Mouse (Mus musculus) ES-E14 (cell line): ENCODE results near the gene Gucy2e. TPM values are rescaled to one million over a fixed set of nuclear protein-coding genes. Genes with fewer than 3 reads are reported as not detected.

Experiments used
- DNase-seq: peaks from one replicate; pipeline ENCODE4 v3.0.0-alpha.2; 2013; ENCODE audit warnings: low read depth, low spot score
- H3K27ac ChIP-seq: 2 replicates; pipeline ENCODE4 v1.5.1; 2012; ENCODE audit warnings: low read depth, mild to moderate bottlenecking, low read length, moderate library complexity, mixed read lengths; ENCODE audit not compliant: poor library complexity, insufficient read depth, severe bottlenecking
- H3K36me3 ChIP-seq: 2 replicates; pipeline ENCODE4 v1.6.1; 2012; ENCODE audit warnings: mild to moderate bottlenecking, low read length, moderate library complexity, mixed read lengths; ENCODE audit not compliant: control insufficient read depth, poor library complexity, insufficient read depth, severe bottlenecking
- H3K4me1 ChIP-seq, 2 experiments: fragments of 150-350 bp in 1 of 2; sonication (generic) in 1 of 2; 2 replicates each; pipeline ENCODE4 v1.6.1; 2012; ENCODE audit warnings: low read length in 2 of 2, mild to moderate bottlenecking in 1 of 2, mixed read lengths in 1 of 2; ENCODE audit not compliant: control insufficient read depth in 2 of 2, insufficient read depth in 2 of 2, poor library complexity in 1 of 2
- H3K4me3 ChIP-seq, 2 experiments: fragments of 150-350 bp in 1 of 2; sonication (generic) in 1 of 2; 2 replicates each; pipeline ENCODE4 v1.5.1; 2012; ENCODE audit warnings: low read length in 2 of 2, low read depth in 1 of 2, mild to moderate bottlenecking in 1 of 2, mixed read lengths in 1 of 2; ENCODE audit not compliant: insufficient read depth in 1 of 2, poor library complexity in 1 of 2, severe bottlenecking in 1 of 2
- H3K9ac ChIP-seq: 2 replicates; pipeline ENCODE4 v1.6.1; 2012; ENCODE audit warnings: low read depth, mild to moderate bottlenecking, low read length, mixed read lengths; ENCODE audit not compliant: poor library complexity, insufficient read depth, severe bottlenecking
- H3K9me3 ChIP-seq: fragments of 150-350 bp; sonication (generic); 2 replicates; pipeline ENCODE4 v1.6.1; 2012; ENCODE audit warnings: low read depth, mild to moderate bottlenecking, low read length; ENCODE audit not compliant: control insufficient read depth, insufficient read depth
- CHD2 ChIP-seq: IDR thresholded peaks from 2 replicates; pipeline ENCODE4 v1.6.1; 2014; ENCODE audit warnings: mild to moderate bottlenecking, low read depth, low read length, inconsistent platforms
- HCFC1 ChIP-seq: IDR thresholded peaks from 2 replicates; pipeline ENCODE4 v1.6.1; 2012; ENCODE audit warnings: low read length, inconsistent platforms, borderline replicate concordance; ENCODE audit not compliant: insufficient read depth
- MAFK ChIP-seq: IDR thresholded peaks from 2 replicates; pipeline ENCODE4 v1.6.1; 2014; ENCODE audit warnings: mild to moderate bottlenecking, low read depth, low read length, inconsistent platforms; ENCODE audit not compliant: insufficient read depth
- ZC3H11A ChIP-seq: IDR thresholded peaks from 2 replicates; pipeline ENCODE4 v1.6.1; 2012; ENCODE audit warnings: low read depth, mild to moderate bottlenecking, inconsistent platforms, low read length, borderline replicate concordance
- ZNF384 ChIP-seq: IDR thresholded peaks from 2 replicates; pipeline ENCODE4 v1.6.1; 2012; ENCODE audit warnings: low read depth, low read length, inconsistent platforms
- in situ Hi-C, 2 experiments: fragments of 600-800 bp; cut with MboI; formaldehyde crosslinking; loops; one replicate each; pipeline ENCODE4 v1.15.1; 2025; ENCODE audit warnings: low sequenced_read_pairs in 2 of 2, inconsistent platforms in 1 of 2; ENCODE audit not compliant: unreplicated experiment in 2 of 2
- total RNA-seq: library from RNA; depleted of rRNA; stranded (reverse); fragments of 300-350 nt; gene quantifications from 2 replicates; pipeline ENCODE4 v1.2.3, GENCODE M21; 2012

Gucy2e gene
- total RNA-seq, 1 experiment, result 0.09 TPM

- DNase-seq, result peak; percentile 81
- no peak for TF ChIP-seq ZC3H11A
- no peak for TF ChIP-seq ZNF384
- TF ChIP-seq HCFC1, result no peak
- H3K36me3 ChIP-seq, result no peaks in the 10 kb centered on the region
- in situ Hi-C loops, result no loop called here
- H3K27ac ChIP-seq, result no peak overlapping the region
- no peaks in the 10 kb centered on the region for H3K9me3 ChIP-seq
- peaks cover 0 to 3% of the 10 kb centered on the region in 2 experiments; a peak in 2 of 4 replicates for H3K4me1 ChIP-seq
- H3K9ac ChIP-seq, result peak overlapping the region; percentile 61; the same call in 1 of the 2 replicates
- H3K4me3 ChIP-seq, result peak overlapping the region; percentile 52 to 84
Observed at GRCm38 (mm10) chr11:69235285-69236060, 1.4 kb downstream of the Gucy2e start.

DNA sequence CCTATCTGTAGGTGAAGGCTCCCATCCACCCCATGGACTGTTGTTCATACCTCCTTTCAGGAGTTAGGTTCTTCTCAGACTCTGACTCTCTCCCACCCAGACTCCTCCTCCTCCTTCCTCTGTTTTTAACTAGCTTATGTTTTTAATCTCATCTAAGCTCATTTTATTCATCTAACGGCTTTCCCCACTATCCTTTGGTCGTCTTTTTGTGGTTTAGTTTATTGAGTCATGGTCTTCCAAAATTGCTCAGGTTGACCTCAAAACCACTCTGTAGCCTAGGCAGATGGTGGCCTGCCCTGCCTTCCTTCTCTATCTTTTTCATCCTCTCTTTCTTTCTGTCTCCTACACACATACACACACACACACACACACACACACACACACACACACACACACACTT is 3.7 kb downstream of the Gucy2e start:
- TF ChIP-seq CHD2 (no peak), ZC3H11A (no peak), ZNF384 (no peak), MAFK (no peak), HCFC1 (no peak)
- H3K4me1 ChIP-seq, result peaks cover 0 to 3% of the 10 kb centered on the region in 2 experiments; a peak in 2 of 4 replicates
- no peak overlapping the region for H3K9ac ChIP-seq
- in situ Hi-C loops, result no loop called here
- no peak overlapping the region for H3K4me3 ChIP-seq
- H3K36me3 ChIP-seq, result no peaks in the 10 kb centered on the region
- H3K9me3 ChIP-seq, result no peaks in the 10 kb centered on the region
- no peak for DNase-seq
- no peak overlapping the region for H3K27ac ChIP-seq

GRCm38 (mm10) chr11:69230420-69230819 is 6.4 kb downstream of the Gucy2e start:
- Histone ChIP-seq H3K4me1 (peaks cover 0 to 3% of the 10 kb centered on the region in 2 experiments; a peak in 2 of 4 replicates), H3K9ac (no peak overlapping the region), H3K36me3 (no peaks in the 10 kb centered on the region), H3K27ac (no peak overlapping the region), H3K4me3 (no peak overlapping the region), H3K9me3 (no peaks in the 10 kb centered on the region)
- DNase-seq, result no peak
- in situ Hi-C loops, result no loop called here
- TF ChIP-seq ZC3H11A, result no peak
- TF ChIP-seq MAFK, result no peak
- no peak for TF ChIP-seq CHD2
- no peak for TF ChIP-seq HCFC1
- TF ChIP-seq ZNF384, result no peak

DNA sequence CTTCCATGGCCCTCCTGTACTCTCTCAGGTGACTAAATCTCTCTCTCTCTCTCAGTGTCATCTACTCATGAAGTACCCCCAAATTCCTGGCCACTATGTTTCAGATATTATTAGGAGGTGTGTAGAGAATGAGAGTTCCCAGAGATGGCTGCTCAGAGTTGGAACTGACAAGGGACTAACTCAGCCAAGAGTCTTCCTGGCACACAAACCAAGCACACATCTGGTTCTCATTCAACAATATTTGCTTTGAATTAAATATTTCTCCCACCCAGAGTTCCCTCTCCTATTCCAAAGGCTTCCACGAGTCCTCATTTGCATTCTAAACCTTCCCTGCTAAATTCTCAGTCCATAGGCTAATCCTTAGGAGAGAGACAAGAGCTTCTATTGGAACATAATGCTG is 11.1 kb downstream of the Gucy2e start:
- Histone ChIP-seq H3K9me3 (no peaks in the 10 kb centered on the region), H3K36me3 (no peaks in the 10 kb centered on the region), H3K9ac (no peak overlapping the region), H3K4me1 (peaks cover 0 to 7% of the 10 kb centered on the region in 2 experiments; a peak in 1 of 4 replicates), H3K27ac (no peak overlapping the region), H3K4me3 (no peak overlapping the region)
- TF ChIP-seq MAFK (no peak), ZC3H11A (no peak), ZNF384 (no peak), HCFC1 (no peak), CHD2 (no peak)
- in situ Hi-C loops, result no loop called here
- DNase-seq, result no peak

- H3K27ac ChIP-seq, result no peak overlapping the region
- no peaks in the 10 kb centered on the region for H3K36me3 ChIP-seq
- H3K4me1 ChIP-seq, result peaks cover 0 to 7% of the 10 kb centered on the region in 2 experiments; a peak in 1 of 4 replicates
- no peak for DNase-seq
- H3K9me3 ChIP-seq, result no peaks in the 10 kb centered on the region
- no peak overlapping the region for H3K4me3 ChIP-seq
- in situ Hi-C loops, result no loop called here
- TF ChIP-seq ZNF384 (no peak), ZC3H11A (no peak), HCFC1 (no peak), MAFK (no peak), CHD2 (no peak)
- H3K9ac ChIP-seq, result no peak overlapping the region
Observed at GRCm38 (mm10) chr11:69223101-69223500, 13.7 kb downstream of the Gucy2e start.
